Mouse (Mus musculus) intestine, embryonic 16.5 days (tissue): Measurements from ENCODE around the gene Acer3. TPM values are rescaled to one million over a fixed set of nuclear protein-coding genes. Genes with fewer than 3 reads are reported as not detected.

ENCODE experiments used
- ATAC-seq: fragments of 200-750 bp; cut with Nextera tagmentation; 2 replicates; pipeline ENCODE4 v1.8.0; 2017; ENCODE audit warnings: moderate TSS enrichment, moderate library complexity
- H3K27ac ChIP-seq: fragments of 300-500 bp; sonication (generic); 2 replicates; pipeline ENCODE4 v1.5.1; 2014; ENCODE audit warnings: mild to moderate bottlenecking, low read length
- H3K27me3 ChIP-seq: fragments of 300-500 bp; sonication (generic); replicated peaks from 2 replicates; pipeline ENCODE4 v1.6.1; 2014; ENCODE audit warnings: low read length, control low read depth, mixed read lengths; ENCODE audit not compliant: control insufficient read depth, insufficient read depth
- H3K36me3 ChIP-seq: fragments of 300-500 bp; sonication (generic); 2 replicates; pipeline ENCODE4 v1.6.1; 2014; ENCODE audit warnings: low read length, control low read depth; ENCODE audit not compliant: control insufficient read depth, insufficient read depth
- H3K4me1 ChIP-seq: fragments of 300-500 bp; sonication (generic); 2 replicates; pipeline ENCODE4 v1.6.1; 2014; ENCODE audit warnings: low read length, control low read depth, mixed read lengths; ENCODE audit not compliant: control insufficient read depth, insufficient read depth
- H3K4me2 ChIP-seq: fragments of 300-500 bp; sonication (generic); 2 replicates; pipeline ENCODE4 v1.6.1; 2014; ENCODE audit warnings: low read depth, low read length, control low read depth
- H3K4me3 ChIP-seq: fragments of 300-500 bp; sonication (generic); 2 replicates; pipeline ENCODE4 v1.5.1; 2014; ENCODE audit warnings: mild to moderate bottlenecking, low read length
- H3K9ac ChIP-seq: fragments of 300-500 bp; sonication (generic); 2 replicates; pipeline ENCODE4 v1.6.1; 2014; ENCODE audit warnings: low read depth, low read length
- H3K9me3 ChIP-seq: fragments of 300-500 bp; sonication (generic); 2 replicates; pipeline ENCODE4 v1.6.1; 2016; ENCODE audit warnings: low read length, control low read depth; ENCODE audit not compliant: control insufficient read depth
- WGBS: fragments of 180-500 bp; shearing (Covaris S2); extraction: QIAGEN DNeasy Blood & Tissue Kit; methylation state at CpG from one replicate; pipeline ENCODE4 v1.1.7; 2014; 5-methylcytosine and 5-hydroxymethylcytosine counted together
- polyA plus RNA-seq: library from polyadenylated mRNA; unstranded; fragments of >200 nt; fragmentation: Nextera tagmentation; extraction: Ambion mirVana; gene quantifications from 2 replicates; pipeline ENCODE4 v1.2.1, GENCODE M21; 2015

Gene Acer3
- polyA plus RNA-seq, 1 experiment from 2014 or later = 20.5 TPM

GRCm38 (mm10) chr7:98157636-98158332, 163.2 kb downstream of the Acer3 start:
- 43% methylated on average over 5 of the region's 5 CpGs for WGBS
- no peak overlapping the region for H3K4me3 ChIP-seq
- peak overlapping the region; percentile 21; the same call in 1 of the 2 replicates for H3K27ac ChIP-seq
- H3K9ac ChIP-seq = no peak overlapping the region
- H3K36me3 ChIP-seq = no peaks in the 10 kb centered on the region
- no peaks in the 10 kb centered on the region for H3K9me3 ChIP-seq
- no peak for ATAC-seq
- peaks cover 59% of the 10 kb centered on the region for H3K4me1 ChIP-seq
- no peaks in the 10 kb centered on the region for H3K27me3 ChIP-seq
- H3K4me2 ChIP-seq = no peak overlapping the region

Other genes starting within 250 kb of the Acer3 start
- gene Myo7a, start 201.7 kb downstream of the Acer3 start, polyA plus RNA-seq = 24.0 and 35.6 TPM in 2 replicates
- gene Omp, start 175.7 kb downstream of the Acer3 start, polyA plus RNA-seq = 0.37 TPM in 2 replicates
- gene Capn5, start 142.9 kb downstream of the Acer3 start, polyA plus RNA-seq = 10.2 and 10.9 TPM in 2 replicates
- 0.15 TPM in 1 of 2 replicates, not detected in the other for gene B3gnt6, start 121.7 kb downstream of the Acer3 start, polyA plus RNA-seq
- 6.2 and 7.5 TPM in 2 replicates for gene Tsku, start 40.1 kb upstream of the Acer3 start, polyA plus RNA-seq
- gene Gucy2d, start 119.2 kb upstream of the Acer3 start, polyA plus RNA-seq = 2.2 and 3.7 TPM in 2 replicates
- 11.3 and 13.7 TPM in 2 replicates for gene Lrrc32, start 168.1 kb upstream of the Acer3 start, polyA plus RNA-seq